Mouse (Mus musculus): ENCODE results near the gene Panx1.
A peak's percentile ranks its signal among the peaks of the same experiment; 100 is the strongest.

GRCm38 (mm10) chr9:15015223-15015956 lies 29.9 kb downstream of the Panx1 start:
- TF ChIP-seq CTCF (IDR thresholded peaks at IDR 0.05; ENCODE audit: low read depth, low read length), result peak; percentile 67
- TF ChIP-seq GATA1 (IDR thresholded peaks at IDR 0.05; ENCODE audit: borderline replicate concordance, low read length), result no peak

Measured in G1E (cell line).